Mouse (Mus musculus): ENCODE measurements around the gene Lipn. TPM values are rescaled to one million over a fixed set of nuclear protein-coding genes. Genes with fewer than 3 reads are reported as not detected.

Lipn gene
- polyA plus RNA-seq (2014; fragmentation: Nextera tagmentation; extraction: Ambion mirVana), result not detected in 2 replicates

GRCm38 (mm10) chr19:34066779-34067472 is at the start of gene Lipn:
Gene Lipn (plus strand): TSS chr19:34067358.
- no peaks in the 10 kb centered on the region for H3K36me3 ChIP-seq (ENCODE audit: control insufficient read depth, insufficient read depth, low read length)
- no peak within 1 kb of the TSS for H3K4me3 ChIP-seq (ENCODE audit: low read depth, low read length)
- DNase-seq (ENCODE audit: low spot score, missing footprints) (no peak), ATAC-seq (ENCODE audit: low FRiP score) (no peak)
- WGBS, result 90% methylated on average over 9 of the region's 9 CpGs
- no peak within 1 kb of the TSS for H3K9ac ChIP-seq (ENCODE audit: low read length)
- no peak within 1 kb of the TSS for H3K27ac ChIP-seq (ENCODE audit: low read depth, low read length)
- no peaks in the 10 kb centered on the region for H3K27me3 ChIP-seq (ENCODE audit: control insufficient read depth, insufficient read depth, low read length)
- H3K4me1 ChIP-seq (ENCODE audit: control insufficient read depth, insufficient read depth, low read length), result no peaks in the 10 kb centered on the region
- H3K9me3 ChIP-seq (ENCODE audit: control insufficient read depth, low read length), result no peaks in the 10 kb centered on the region
- no peak within 1 kb of the TSS for H3K4me2 ChIP-seq

DNA sequence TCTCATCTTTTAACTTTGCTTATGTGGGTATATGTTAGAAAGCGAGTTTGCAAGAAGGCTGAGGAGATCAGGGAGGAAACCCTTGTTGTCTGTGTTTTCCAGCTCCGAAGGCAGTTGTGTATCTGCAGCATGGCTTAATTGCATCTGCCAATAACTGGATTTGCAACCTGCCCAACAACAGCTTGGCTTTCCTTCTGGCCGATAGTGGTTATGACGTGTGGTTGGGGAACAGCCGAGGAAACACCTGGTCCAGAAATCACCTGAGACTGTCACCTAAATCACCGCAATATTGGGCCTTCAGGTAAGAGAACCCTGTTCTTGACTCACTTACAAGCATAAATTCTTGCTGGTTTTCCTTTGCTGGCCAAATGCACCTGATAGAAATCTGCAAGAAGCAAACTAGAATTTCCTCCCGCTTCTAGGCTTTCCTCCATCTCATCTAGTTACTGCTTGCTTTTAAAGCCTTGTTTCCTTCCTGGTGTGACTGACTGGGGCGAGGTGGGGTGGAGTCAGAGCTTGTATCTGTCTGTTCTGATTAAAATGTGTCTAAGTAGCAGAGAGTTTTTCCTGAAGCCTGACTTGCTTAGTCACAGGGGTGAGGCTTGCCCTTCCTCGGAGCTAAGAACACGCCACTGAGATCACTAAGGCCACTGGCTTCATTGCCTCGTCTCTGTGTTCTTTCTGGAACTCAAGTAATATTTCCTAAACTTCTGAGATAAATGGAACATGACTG is 45.6 kb upstream of the Lipn start:
- H3K4me3 ChIP-seq (ENCODE audit: low read depth, low read length), result no peak overlapping the region
- H3K9ac ChIP-seq (ENCODE audit: low read length), result no peak overlapping the region
- H3K4me2 ChIP-seq, result no peak overlapping the region
- no peak overlapping the region for H3K27ac ChIP-seq (ENCODE audit: low read depth, low read length)
- ATAC-seq (ENCODE audit: low FRiP score) (no peak), DNase-seq (ENCODE audit: low spot score, missing footprints) (no peak)
- H3K27me3 ChIP-seq (ENCODE audit: control insufficient read depth, insufficient read depth, low read length), result no peaks in the 10 kb centered on the region
- H3K36me3 ChIP-seq (ENCODE audit: control insufficient read depth, insufficient read depth, low read length), result no peaks in the 10 kb centered on the region
- 91% methylated on average over 11 of the region's 11 CpGs for WGBS
- H3K4me1 ChIP-seq (ENCODE audit: control insufficient read depth, insufficient read depth, low read length), result no peaks in the 10 kb centered on the region
- no peaks in the 10 kb centered on the region for H3K9me3 ChIP-seq (ENCODE audit: control insufficient read depth, low read length)

GRCm38 (mm10) chr19:34022759-34023158 is 44.4 kb upstream of the Lipn start:
- WGBS, result 55% methylated on average over 3 of the region's 3 CpGs
- Histone ChIP-seq H3K4me2 (no peak overlapping the region), H3K4me3 (ENCODE audit: low read depth, low read length) (no peak overlapping the region), H3K4me1 (ENCODE audit: control insufficient read depth, insufficient read depth, low read length) (no peaks in the 10 kb centered on the region), H3K9me3 (ENCODE audit: control insufficient read depth, low read length) (no peaks in the 10 kb centered on the region), H3K27ac (ENCODE audit: low read depth, low read length) (no peak overlapping the region), H3K27me3 (ENCODE audit: control insufficient read depth, insufficient read depth, low read length) (no peaks in the 10 kb centered on the region), H3K9ac (ENCODE audit: low read length) (no peak overlapping the region), H3K36me3 (ENCODE audit: control insufficient read depth, insufficient read depth, low read length) (no peaks in the 10 kb centered on the region)
- ATAC-seq (ENCODE audit: low FRiP score) (no peak), DNase-seq (ENCODE audit: low spot score, missing footprints) (no peak)

DNA sequence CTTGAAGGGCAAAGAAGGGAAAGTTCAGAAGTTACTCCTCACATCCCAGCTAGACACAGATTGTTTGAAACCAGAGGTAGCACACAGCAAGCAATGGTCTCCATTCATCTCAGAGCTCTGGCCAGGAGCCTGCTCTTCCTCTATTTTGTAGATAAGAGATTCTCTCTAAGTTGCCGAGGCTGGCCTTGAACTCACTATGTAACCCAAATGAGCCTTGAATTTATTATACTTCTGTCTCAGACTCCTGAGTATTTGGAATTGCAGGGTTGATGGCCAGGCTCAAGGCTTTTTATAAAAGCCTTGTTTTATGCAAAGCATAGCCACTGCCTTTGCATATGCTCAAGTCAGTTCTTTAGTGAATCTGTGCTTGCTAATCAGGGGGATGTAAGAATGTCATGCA is 27.4 kb upstream of the Lipn start:
- H3K4me1 ChIP-seq (ENCODE audit: control insufficient read depth, insufficient read depth, low read length), result no peaks in the 10 kb centered on the region
- H3K27ac ChIP-seq (ENCODE audit: low read depth, low read length), result no peak overlapping the region
- ATAC-seq (ENCODE audit: low FRiP score), result no peak
- no peaks in the 10 kb centered on the region for H3K27me3 ChIP-seq (ENCODE audit: control insufficient read depth, insufficient read depth, low read length)
- WGBS, result 84% methylated on average over 1 of the region's 1 CpGs
- no peaks in the 10 kb centered on the region for H3K9me3 ChIP-seq (ENCODE audit: control insufficient read depth, low read length)
- H3K4me3 ChIP-seq (ENCODE audit: low read depth, low read length), result no peak overlapping the region
- no peak for DNase-seq (ENCODE audit: low spot score, missing footprints)
- no peak overlapping the region for H3K4me2 ChIP-seq
- no peaks in the 10 kb centered on the region for H3K36me3 ChIP-seq (ENCODE audit: control insufficient read depth, insufficient read depth, low read length)
- H3K9ac ChIP-seq (ENCODE audit: low read length), result no peak overlapping the region

GRCm38 (mm10) chr19:34043008-34043407 is 24.1 kb upstream of the Lipn start:
- Histone ChIP-seq H3K4me3 (ENCODE audit: low read depth, low read length) (no peak overlapping the region), H3K27ac (ENCODE audit: low read depth, low read length) (no peak overlapping the region), H3K27me3 (ENCODE audit: control insufficient read depth, insufficient read depth, low read length) (no peaks in the 10 kb centered on the region), H3K4me2 (no peak overlapping the region), H3K4me1 (ENCODE audit: control insufficient read depth, insufficient read depth, low read length) (no peaks in the 10 kb centered on the region), H3K36me3 (ENCODE audit: control insufficient read depth, insufficient read depth, low read length) (no peaks in the 10 kb centered on the region), H3K9ac (ENCODE audit: low read length) (no peak overlapping the region), H3K9me3 (ENCODE audit: control insufficient read depth, low read length) (no peaks in the 10 kb centered on the region)
- ATAC-seq (ENCODE audit: low FRiP score) (peak; percentile 30; the same call in 1 of the 2 replicates), DNase-seq (ENCODE audit: low spot score, missing footprints) (no peak)
- 66% methylated on average over 6 of the region's 6 CpGs for WGBS

DNA sequence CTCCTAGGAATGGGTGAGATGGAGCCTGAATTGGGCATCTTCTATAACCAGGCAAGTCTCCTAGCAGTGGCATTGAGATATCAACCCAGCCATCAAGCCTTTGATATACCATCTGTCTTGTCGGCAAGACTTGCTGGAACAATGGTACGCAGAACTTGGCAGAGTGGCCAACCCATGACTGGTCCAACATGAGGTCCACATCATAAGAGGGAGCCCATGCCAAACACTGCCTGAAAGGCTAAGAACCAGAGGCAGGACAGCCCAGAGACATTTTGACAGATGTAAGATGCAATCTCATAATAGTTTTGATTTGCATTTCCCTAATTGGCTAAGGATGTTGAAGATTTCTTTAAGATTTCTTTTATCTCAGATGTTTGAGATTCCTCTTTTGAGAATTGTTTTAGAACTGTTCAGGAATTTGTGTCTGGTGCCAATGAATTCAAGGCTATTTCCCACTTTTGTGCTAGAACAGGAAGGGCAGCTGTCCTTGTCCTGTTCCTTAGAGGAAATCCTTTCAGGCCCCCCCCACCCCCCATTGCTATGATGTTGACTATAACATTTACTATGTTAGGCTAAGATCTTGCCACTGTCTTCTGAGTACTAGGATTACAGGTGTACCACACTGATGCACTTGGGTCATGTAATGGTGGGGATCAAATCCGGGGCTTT is 17.7 kb upstream of the Lipn start:
- no peaks in the 10 kb centered on the region for H3K9me3 ChIP-seq (ENCODE audit: control insufficient read depth, low read length)
- 86% methylated on average over 3 of the region's 3 CpGs for WGBS
- ATAC-seq (ENCODE audit: low FRiP score) (no peak), DNase-seq (ENCODE audit: low spot score, missing footprints) (no peak)
- H3K4me2 ChIP-seq, result no peak overlapping the region
- no peak overlapping the region for H3K27ac ChIP-seq (ENCODE audit: low read depth, low read length)
- no peaks in the 10 kb centered on the region for H3K36me3 ChIP-seq (ENCODE audit: control insufficient read depth, insufficient read depth, low read length)
- no peak overlapping the region for H3K4me3 ChIP-seq (ENCODE audit: low read depth, low read length)
- H3K27me3 ChIP-seq (ENCODE audit: control insufficient read depth, insufficient read depth, low read length), result no peaks in the 10 kb centered on the region
- no peak overlapping the region for H3K9ac ChIP-seq (ENCODE audit: low read length)
- H3K4me1 ChIP-seq (ENCODE audit: control insufficient read depth, insufficient read depth, low read length), result no peaks in the 10 kb centered on the region

GRCm38 (mm10) chr19:34051502-34051901 is 15.7 kb upstream of the Lipn start:
- Histone ChIP-seq H3K4me3 (ENCODE audit: low read depth, low read length) (no peak overlapping the region), H3K4me1 (ENCODE audit: control insufficient read depth, insufficient read depth, low read length) (no peaks in the 10 kb centered on the region), H3K36me3 (ENCODE audit: control insufficient read depth, insufficient read depth, low read length) (no peaks in the 10 kb centered on the region), H3K27ac (ENCODE audit: low read depth, low read length) (no peak overlapping the region), H3K9ac (ENCODE audit: low read length) (no peak overlapping the region), H3K9me3 (ENCODE audit: control insufficient read depth, low read length) (no peaks in the 10 kb centered on the region), H3K4me2 (no peak overlapping the region), H3K27me3 (ENCODE audit: control insufficient read depth, insufficient read depth, low read length) (no peaks in the 10 kb centered on the region)
- DNase-seq (ENCODE audit: low spot score, missing footprints) (no peak), ATAC-seq (ENCODE audit: low FRiP score) (no peak)
- WGBS, result 90% methylated on average over 3 of the region's 3 CpGs

- H3K4me3 ChIP-seq (ENCODE audit: low read depth, low read length), result no peak overlapping the region
- no peak overlapping the region for H3K9ac ChIP-seq (ENCODE audit: low read length)
- WGBS, result 71% methylated on average over 1 of the region's 1 CpGs
- no peaks in the 10 kb centered on the region for H3K9me3 ChIP-seq (ENCODE audit: control insufficient read depth, low read length)
- no peaks in the 10 kb centered on the region for H3K27me3 ChIP-seq (ENCODE audit: control insufficient read depth, insufficient read depth, low read length)
- no peaks in the 10 kb centered on the region for H3K36me3 ChIP-seq (ENCODE audit: control insufficient read depth, insufficient read depth, low read length)
- no peak overlapping the region for H3K4me2 ChIP-seq
- no peak for ATAC-seq (ENCODE audit: low FRiP score)
- H3K27ac ChIP-seq (ENCODE audit: low read depth, low read length), result no peak overlapping the region
- no peaks in the 10 kb centered on the region for H3K4me1 ChIP-seq (ENCODE audit: control insufficient read depth, insufficient read depth, low read length)
- DNase-seq (ENCODE audit: low spot score, missing footprints), result no peak
These were observed 3.6 kb upstream of the Lipn start for GRCm38 (mm10) chr19:34063547-34063946.

DNA sequence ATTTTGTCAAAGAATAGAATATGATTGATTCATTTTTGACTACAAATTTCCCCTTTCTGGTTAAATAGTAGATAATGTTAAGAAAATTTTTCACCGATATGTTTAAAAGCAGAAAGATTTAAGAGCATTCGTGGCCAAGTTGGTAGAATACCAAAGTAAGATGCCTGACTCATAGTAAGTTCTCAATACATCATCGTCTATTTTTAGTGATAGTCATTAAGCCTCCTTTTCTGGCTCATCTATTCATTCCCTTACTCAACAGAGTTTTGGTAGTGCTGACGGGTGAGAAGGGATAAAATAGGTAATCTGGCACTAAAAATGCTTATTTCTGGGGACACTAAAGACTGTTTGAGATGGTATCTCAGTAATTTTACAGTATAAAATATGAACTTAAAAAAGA is 3.1 kb upstream of the Lipn start:
- no peak for DNase-seq (ENCODE audit: low spot score, missing footprints)
- WGBS, result 86% methylated on average over 4 of the region's 4 CpGs
- Histone ChIP-seq H3K4me1 (ENCODE audit: control insufficient read depth, insufficient read depth, low read length) (no peaks in the 10 kb centered on the region), H3K36me3 (ENCODE audit: control insufficient read depth, insufficient read depth, low read length) (no peaks in the 10 kb centered on the region), H3K4me2 (no peak overlapping the region), H3K9me3 (ENCODE audit: control insufficient read depth, low read length) (no peaks in the 10 kb centered on the region), H3K27me3 (ENCODE audit: control insufficient read depth, insufficient read depth, low read length) (no peaks in the 10 kb centered on the region), H3K9ac (ENCODE audit: low read length) (no peak overlapping the region), H3K4me3 (ENCODE audit: low read depth, low read length) (no peak overlapping the region), H3K27ac (ENCODE audit: low read depth, low read length) (no peak overlapping the region)
- ATAC-seq (ENCODE audit: low FRiP score), result no peak
